In the genomic region with DNA sequence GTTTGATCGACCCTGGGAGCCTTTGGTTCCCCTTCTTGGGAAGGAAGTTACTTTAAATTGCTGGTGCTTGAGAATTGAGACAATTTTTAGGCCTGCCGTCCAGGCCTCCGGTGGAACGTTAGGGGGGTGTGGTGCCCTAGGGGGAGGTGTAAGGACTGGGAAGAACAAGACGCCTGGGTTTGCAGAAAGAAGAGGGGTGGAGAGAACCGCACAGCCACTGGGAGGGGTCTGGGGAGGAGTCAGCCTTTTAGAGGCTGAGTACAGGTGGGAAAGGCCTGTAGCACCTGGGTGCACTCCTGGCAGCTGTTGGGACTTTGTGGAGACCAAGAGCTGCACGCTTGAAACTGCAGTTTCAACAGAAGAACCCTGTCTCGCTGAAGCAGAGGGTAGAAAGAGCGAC, we compare ENCODE assay signal across 11 mouse cellular contexts. TPM values are rescaled to one million over a fixed set of nuclear protein-coding genes. Genes with fewer than 3 reads are reported as not detected.
DNase-seq lines count a peak whose midpoint lies in the region; ATAC-seq and TF ChIP-seq lines count a peak whose summit lies in the region.
"Had no signal": no experiment of that assay in that cellular context is flagged by ENCODE, and none has a peak within 500 bp of the region (broad histone marks: within the 10 kb centered on the region; RNA-seq: fewer than 3 reads in every experiment).

No protein-coding gene starts in this region.

- no peak overlapping the region for H3K9ac ChIP-seq in lung, embryonic 14.5 days
- H3K9ac ChIP-seq in embryonic facial prominence, embryonic 14.5 days (ENCODE audit: low read depth, low read length) = peak overlapping the region; percentile 11; the same call in 1 of the 2 replicates
- H3K9ac ChIP-seq in neural tube, embryonic 13.5 days = 0 out of 2 replicates have a peak overlapping the region, but pooled peaks have one; percentile 52

- H3K36me3 ChIP-seq in lung, embryonic 14.5 days (ENCODE audit: insufficient read depth) = peaks cover 75% of the 10 kb centered on the region
- H3K36me3 ChIP-seq in embryonic facial prominence, embryonic 14.5 days (ENCODE audit: control insufficient read depth, insufficient read depth, low read length) = peaks cover 77% of the 10 kb centered on the region
- H3K36me3 ChIP-seq in neural tube, embryonic 13.5 days = peaks cover 89% of the 10 kb centered on the region

- H3K4me2 ChIP-seq in lung, embryonic 14.5 days = no peak overlapping the region
- H3K4me2 ChIP-seq in embryonic facial prominence, embryonic 14.5 days (ENCODE audit: low read depth, low read length) = no peak overlapping the region
- no peak overlapping the region for H3K4me2 ChIP-seq in neural tube, embryonic 13.5 days
- H3K4me2 ChIP-seq: midbrain, embryonic 11.5 days had no signal

- H3K4me1 ChIP-seq in lung, embryonic 14.5 days (ENCODE audit: insufficient read depth) = no peaks in the 10 kb centered on the region
- H3K4me1 ChIP-seq in lung, adult 2 months (ENCODE audit: control insufficient read depth, insufficient read depth, low read length) = no peaks in the 10 kb centered on the region
- no peaks in the 10 kb centered on the region for H3K4me1 ChIP-seq in embryonic facial prominence, embryonic 14.5 days (ENCODE audit: control insufficient read depth, insufficient read depth, low read length)
- H3K4me1 ChIP-seq in neural tube, embryonic 13.5 days (replicated peaks) = peaks cover 20% of the 10 kb centered on the region

- TF ChIP-seq CTCF in lung, embryonic 14.5 days (IDR thresholded peaks at IDR 0.05; ENCODE audit: low read depth) = no peak
- no peak for TF ChIP-seq CTCF in lung, adult 2 months (IDR thresholded peaks at IDR 0.05; ENCODE audit: insufficient read depth, low read length)

- TF ChIP-seq POLR2A in lung, adult 2 months (IDR thresholded peaks at IDR 0.05; ENCODE audit: borderline replicate concordance, extremely low read depth, low read depth, low read length) = no peak

- no peak for ATAC-seq in lung, embryonic 14.5 days (ENCODE audit: insufficient read depth)
- ATAC-seq in embryonic facial prominence, embryonic 14.5 days (ENCODE audit: low read depth) = peak; percentile 27; the same call in 1 of the 2 replicates
- no peak for ATAC-seq in neural tube, embryonic 13.5 days (ENCODE audit: low read depth)

- H3K27ac ChIP-seq in lung, embryonic 14.5 days (ENCODE audit: low read depth) = peak overlapping the region; percentile 33; the same call in 1 of the 2 replicates
- peak overlapping the region; percentile 49; the same call in 1 of the 2 replicates for H3K27ac ChIP-seq in embryonic facial prominence, embryonic 14.5 days (replicated peaks; ENCODE audit: low read depth, low read length)
- H3K27ac ChIP-seq in neural tube, embryonic 13.5 days (replicated peaks) = 0 out of 2 replicates have a peak overlapping the region, but pooled peaks have one; percentile 2

- peak; percentile 88 for DNase-seq in heart, adult 11 months
- DNase-seq in heart, postnatal 4 days = no peak
- DNase-seq in lung, embryonic 14.5 days = peak; percentile 21
- DNase-seq in lung, adult 2 months = no peak
- peak; percentile 32 for DNase-seq in embryonic facial prominence, embryonic 14.5 days (ENCODE audit: low spot score)
- no peak for DNase-seq in cerebellum, adult 11-12 months
- no peak for DNase-seq in right cerebral cortex, adult 18-20 months

- H3K4me3 ChIP-seq in lung, embryonic 14.5 days (ENCODE audit: low read depth, low read length) = no peak overlapping the region
- no peak overlapping the region for H3K4me3 ChIP-seq in lung, adult 2 months (replicated peaks; ENCODE audit: extremely low read depth, low read depth, low read length)
- H3K4me3 ChIP-seq in embryonic facial prominence, embryonic 14.5 days (ENCODE audit: low read depth, low read length) = no peak overlapping the region
- no peak overlapping the region for H3K4me3 ChIP-seq in neural tube, embryonic 13.5 days

- 28% methylated on average over 9 of the region's 9 CpGs for WGBS in lung, embryonic 14.5 days
- 41% methylated on average over 9 of the region's 9 CpGs for WGBS in lung, adult 2 months
- 33% methylated on average over 9 of the region's 9 CpGs for WGBS in embryonic facial prominence, embryonic 14.5 days
- WGBS in neural tube, embryonic 13.5 days = 48% methylated on average over 9 of the region's 9 CpGs

- no peaks in the 10 kb centered on the region for H3K27me3 ChIP-seq in lung, embryonic 14.5 days (ENCODE audit: insufficient read depth, low read length)
- H3K27me3 ChIP-seq in embryonic facial prominence, embryonic 14.5 days (replicated peaks; ENCODE audit: control insufficient read depth, insufficient read depth, low read length) = no peaks in the 10 kb centered on the region
- H3K27me3 ChIP-seq in neural tube, embryonic 13.5 days = no peaks in the 10 kb centered on the region

- H3K9me3 ChIP-seq in lung, embryonic 14.5 days (ENCODE audit: low read depth, low read length) = no peaks in the 10 kb centered on the region
- no peaks in the 10 kb centered on the region for H3K9me3 ChIP-seq in embryonic facial prominence, embryonic 14.5 days (ENCODE audit: control insufficient read depth, low read length)
- no peaks in the 10 kb centered on the region for H3K9me3 ChIP-seq in neural tube, embryonic 13.5 days

RNA-seq across cellular contexts. Expression of gene Sox15, which starts 0.4 kb away (rescaled TPM):
- not detected for total RNA-seq in heart, postnatal 4 days (2021)
- polyA plus RNA-seq in lung, embryonic 14.5 days (2014; fragmentation: Nextera tagmentation; extraction: Ambion mirVana) = not detected in 2 replicates
- 0.14 and 5.5 TPM in 2 replicates for polyA plus RNA-seq in lung, adult 2 months (2012; rRNA removed)
- 1.7 and 2.9 TPM in 2 replicates for polyA plus RNA-seq in embryonic facial prominence, embryonic 14.5 days (2014; fragmentation: Nextera tagmentation; extraction: Ambion mirVana)
- polyA plus RNA-seq in neural tube, embryonic 13.5 days (2015; fragmentation: Nextera tagmentation; extraction: Ambion mirVana) = not detected in 2 replicates
- total RNA-seq: adrenal gland, postnatal 10 days; gastrocnemius, postnatal 36 days had no signal

RNA-seq across cellular contexts. Expression of gene Mpdu1, which starts 7.7 kb away (rescaled TPM):
- 10 to 100 TPM; 34.3 to 36.3 TPM for total RNA-seq in heart, postnatal 4 days (2021)
- 29.4 and 32.2 TPM in 2 replicates for polyA plus RNA-seq in lung, embryonic 14.5 days (2014; fragmentation: Nextera tagmentation; extraction: Ambion mirVana)
- 67.3 and 88.1 TPM in 2 replicates for polyA plus RNA-seq in lung, adult 2 months (2012; rRNA removed)
- polyA plus RNA-seq in embryonic facial prominence, embryonic 14.5 days (2014; fragmentation: Nextera tagmentation; extraction: Ambion mirVana) = 29.1 and 33.6 TPM in 2 replicates
- polyA plus RNA-seq in neural tube, embryonic 13.5 days (2015; fragmentation: Nextera tagmentation; extraction: Ambion mirVana) = 83.2 and 92.1 TPM in 2 replicates

RNA-seq across cellular contexts. Expression of gene Cd68, which starts 11.2 kb away (rescaled TPM):
- 1 to 10 TPM; 4.0 to 6.0 TPM for total RNA-seq in heart, postnatal 4 days (2021)
- 12.1 and 13.5 TPM in 2 replicates for polyA plus RNA-seq in lung, embryonic 14.5 days (2014; fragmentation: Nextera tagmentation; extraction: Ambion mirVana)
- polyA plus RNA-seq in lung, adult 2 months (2012; rRNA removed) = 65.6 and 82.8 TPM in 2 replicates
- 22.0 and 25.5 TPM in 2 replicates for polyA plus RNA-seq in embryonic facial prominence, embryonic 14.5 days (2014; fragmentation: Nextera tagmentation; extraction: Ambion mirVana)
- 9.8 and 11.3 TPM in 2 replicates for polyA plus RNA-seq in neural tube, embryonic 13.5 days (2015; fragmentation: Nextera tagmentation; extraction: Ambion mirVana)

RNA-seq across cellular contexts. Expression of gene Eif4a1, which starts 17.5 kb away (rescaled TPM):
- total RNA-seq in heart, postnatal 4 days (2021) = 100 to 1,000 TPM; 535 to 537 TPM
- 695 and 712 TPM in 2 replicates for polyA plus RNA-seq in lung, embryonic 14.5 days (2014; fragmentation: Nextera tagmentation; extraction: Ambion mirVana)
- 152 and 265 TPM in 2 replicates for polyA plus RNA-seq in lung, adult 2 months (2012; rRNA removed)
- 525 and 575 TPM in 2 replicates for polyA plus RNA-seq in embryonic facial prominence, embryonic 14.5 days (2014; fragmentation: Nextera tagmentation; extraction: Ambion mirVana)
- polyA plus RNA-seq in neural tube, embryonic 13.5 days (2015; fragmentation: Nextera tagmentation; extraction: Ambion mirVana) = 525 and 528 TPM in 2 replicates

RNA-seq across cellular contexts. Expression of gene Fxr2, which starts 22.0 kb away (rescaled TPM):
- total RNA-seq in heart, postnatal 4 days (2021) = 10 to 100 TPM; 81.4 to 83.6 TPM
- polyA plus RNA-seq in lung, embryonic 14.5 days (2014; fragmentation: Nextera tagmentation; extraction: Ambion mirVana) = 26.8 and 31.2 TPM in 2 replicates
- 54.4 and 66.9 TPM in 2 replicates for polyA plus RNA-seq in lung, adult 2 months (2012; rRNA removed)
- 25.4 and 26.3 TPM in 2 replicates for polyA plus RNA-seq in embryonic facial prominence, embryonic 14.5 days (2014; fragmentation: Nextera tagmentation; extraction: Ambion mirVana)
- polyA plus RNA-seq in neural tube, embryonic 13.5 days (2015; fragmentation: Nextera tagmentation; extraction: Ambion mirVana) = 45.3 and 55.1 TPM in 2 replicates

Comparison
In these comparisons a context has a peak if more than half of its experiments do, and no peak if none do; other contexts are left out.
1. DNase-seq: peak in heart, adult 11 months (single experiment), lung, embryonic 14.5 days (single experiment) and embryonic facial prominence, embryonic 14.5 days (single experiment); none in heart, postnatal 4 days (single experiment), lung, adult 2 months (single experiment), cerebellum, adult 11-12 months (single experiment) and right cerebral cortex, adult 18-20 months (single experiment).
2. Peak in every context shown above with its lines, with median percentiles within 50 percentile points of each other: H3K27ac ChIP-seq.